Mouse (Mus musculus) lung, postnatal 0 days (tissue): ENCODE results near the gene Gm11492.

ENCODE experiments used
- CTCF ChIP-seq: IDR thresholded peaks from 2 replicates; pipeline ENCODE4 v1.5.1; 2016; ENCODE audit warnings: antibody characterized with exemption, mild to moderate bottlenecking
- EP300 ChIP-seq: IDR thresholded peaks from 2 replicates; pipeline ENCODE4 v1.6.1; 2016; ENCODE audit warnings: antibody characterized with exemption, mild to moderate bottlenecking, control low read depth

- TF ChIP-seq CTCF (no peak), EP300 (no peak)
Measured at GRCm38 (mm10) chr11:87573751-87574150, 7.3 kb downstream of the Gm11492 start.
